Mouse (Mus musculus) ES-E14 (cell line): ENCODE measurements around the gene Urgcp.

Experiments used
- HCFC1 ChIP-seq: IDR thresholded peaks from 2 replicates; pipeline ENCODE4 v1.6.1; 2012; ENCODE audit warnings: low read length, inconsistent platforms, borderline replicate concordance; ENCODE audit not compliant: insufficient read depth
- MAFK ChIP-seq: IDR thresholded peaks from 2 replicates; pipeline ENCODE4 v1.6.1; 2014; ENCODE audit warnings: mild to moderate bottlenecking, low read depth, low read length, inconsistent platforms; ENCODE audit not compliant: insufficient read depth
- ZC3H11A ChIP-seq: IDR thresholded peaks from 2 replicates; pipeline ENCODE4 v1.6.1; 2012; ENCODE audit warnings: low read depth, mild to moderate bottlenecking, inconsistent platforms, low read length, borderline replicate concordance

DNA sequence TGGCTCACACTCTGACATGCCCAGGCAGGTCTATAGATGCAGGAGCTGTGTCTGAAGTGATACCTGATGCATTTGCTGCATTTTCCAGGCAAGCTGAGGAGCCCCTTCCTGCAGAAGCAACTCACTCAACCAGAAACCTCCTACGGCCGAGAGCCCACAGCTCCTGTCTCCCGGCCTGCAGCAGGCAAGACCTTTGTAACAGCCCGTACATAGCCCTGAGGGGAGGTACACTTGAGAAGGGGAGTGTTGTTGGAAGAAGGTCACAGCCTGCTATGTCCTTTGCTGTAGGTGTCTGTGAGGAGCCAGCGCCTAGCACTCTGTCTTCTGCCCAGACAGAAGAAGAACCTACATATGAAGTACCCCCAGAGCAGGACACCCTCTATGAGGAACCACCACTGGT, 35.8 kb upstream of the Urgcp start:
- TF ChIP-seq MAFK = no peak
- no peak for TF ChIP-seq ZC3H11A
- TF ChIP-seq HCFC1 = no peak
